Mouse (Mus musculus) NIH3T3 (cell line): ENCODE results near the gene Limch1.
A peak's percentile ranks its signal among the peaks of the same experiment; 100 is the strongest.

Experiments used
- DNase-seq: peaks from one replicate; pipeline ENCODE4 v3.0.0-alpha.2; 2012; ENCODE audit warnings: low read depth

Gene Limch1

GRCm38 (mm10) chr5:66747761-66748430 is 2.3 kb downstream of the Limch1 start:
- DNase-seq = no peak

- no peak for DNase-seq
Measured at GRCm38 (mm10) chr5:66748448-66749115, 3.0 kb downstream of the Limch1 start.

GRCm38 (mm10) chr5:66750641-66751040 is 5.0 kb downstream of the Limch1 start:
- peak; percentile 5 for DNase-seq

- no peak for DNase-seq
Measured at GRCm38 (mm10) chr5:66751332-66751980, 5.8 kb downstream of the Limch1 start.

- no peak for DNase-seq
Measured at GRCm38 (mm10) chr5:66753620-66754019, 8.0 kb downstream of the Limch1 start.

GRCm38 (mm10) chr5:66756821-66757705 is 11.4 kb downstream of the Limch1 start:
- peak; percentile 4 for DNase-seq

- no peak for DNase-seq
Measured at GRCm38 (mm10) chr5:66757706-66758237, 12.1 kb downstream of the Limch1 start.

GRCm38 (mm10) chr5:66759354-66759753 is 13.7 kb downstream of the Limch1 start:
- DNase-seq = no peak

- DNase-seq = no peak
Measured at GRCm38 (mm10) chr5:66760747-66761146, 15.1 kb downstream of the Limch1 start.

GRCm38 (mm10) chr5:66762006-66762405 is 16.4 kb downstream of the Limch1 start:
- no peak for DNase-seq

GRCm38 (mm10) chr5:66764129-66764528 is 18.5 kb downstream of the Limch1 start:
- DNase-seq = no peak

GRCm38 (mm10) chr5:66765911-66766310 is 20.3 kb downstream of the Limch1 start:
- DNase-seq = no peak

- DNase-seq = no peak
Measured at GRCm38 (mm10) chr5:66768034-66768433, 22.4 kb downstream of the Limch1 start.

- DNase-seq = no peak
Measured at GRCm38 (mm10) chr5:66769070-66769469, 23.4 kb downstream of the Limch1 start.

GRCm38 (mm10) chr5:66769558-66769957 is 23.9 kb downstream of the Limch1 start:
- DNase-seq = no peak

- DNase-seq = no peak
Measured at GRCm38 (mm10) chr5:66777999-66778710, 32.5 kb downstream of the Limch1 start.

GRCm38 (mm10) chr5:66780371-66780770 is 34.7 kb downstream of the Limch1 start:
- DNase-seq = no peak

GRCm38 (mm10) chr5:66781507-66781906 is 35.9 kb downstream of the Limch1 start:
- no peak for DNase-seq

GRCm38 (mm10) chr5:66782851-66783250 is 37.2 kb downstream of the Limch1 start:
- no peak for DNase-seq

GRCm38 (mm10) chr5:66784624-66785361 is 39.2 kb downstream of the Limch1 start:
- DNase-seq = no peak
